Mouse (Mus musculus) midbrain, embryonic 14.5 days (tissue): ENCODE measurements around the gene Slc23a2. TPM values are rescaled to one million over a fixed set of nuclear protein-coding genes. Genes with fewer than 3 reads are reported as not detected.

Experiments
- ATAC-seq: fragments of 200-750 bp; cut with Nextera tagmentation; 2 replicates; pipeline ENCODE4 v1.8.0; 2017; ENCODE audit warnings: moderate number of reproducible peaks, moderate library complexity; ENCODE audit not compliant: low FRiP score, low TSS enrichment
- DNase-seq: peaks from one replicate; pipeline ENCODE4 v3.0.0-alpha.2; 2015
- H3K27ac ChIP-seq: fragments of 300-500 bp; sonication (generic); replicated peaks from 2 replicates; pipeline ENCODE4 v1.5.1; 2014; ENCODE audit warnings: mild to moderate bottlenecking, low read depth, low read length, moderate library complexity
- H3K27me3 ChIP-seq: fragments of 300-500 bp; sonication (generic); 2 replicates; pipeline ENCODE4 v1.6.1; 2014; ENCODE audit warnings: low read length, control low read depth, mixed read lengths; ENCODE audit not compliant: control insufficient read depth, insufficient read depth
- H3K36me3 ChIP-seq: fragments of 300-500 bp; sonication (generic); 2 replicates; pipeline ENCODE4 v1.6.1; 2014; ENCODE audit warnings: low read length, control low read depth; ENCODE audit not compliant: control insufficient read depth, insufficient read depth
- H3K4me1 ChIP-seq: fragments of 300-500 bp; sonication (generic); 2 replicates; pipeline ENCODE4 v1.6.1; 2014; ENCODE audit warnings: mild to moderate bottlenecking, antibody characterized with exemption, low read length, control low read depth; ENCODE audit not compliant: control insufficient read depth, insufficient read depth
- H3K4me2 ChIP-seq: fragments of 300-500 bp; sonication (generic); 2 replicates; pipeline ENCODE4 v1.6.1; 2014; ENCODE audit warnings: mild to moderate bottlenecking, low read length, moderate library complexity
- H3K4me3 ChIP-seq: fragments of 300-500 bp; sonication (generic); replicated peaks from 2 replicates; pipeline ENCODE4 v1.5.1; 2014; ENCODE audit warnings: low read depth, low read length
- H3K9ac ChIP-seq: fragments of 300-500 bp; sonication (generic); replicated peaks from 2 replicates; pipeline ENCODE4 v1.6.1; 2014; ENCODE audit warnings: mild to moderate bottlenecking, low read length, moderate library complexity
- H3K9me3 ChIP-seq: fragments of 300-500 bp; sonication (generic); 2 replicates; pipeline ENCODE4 v1.6.1; 2016; ENCODE audit warnings: low read length, control low read depth, mixed read lengths; ENCODE audit not compliant: control insufficient read depth
- WGBS: fragments of 180-500 bp; shearing (Covaris S2); extraction: QIAGEN DNeasy Blood & Tissue Kit; methylation state at CpG from one replicate; pipeline ENCODE4 v1.1.7; 2014; 5-methylcytosine and 5-hydroxymethylcytosine counted together
- polyA plus RNA-seq: library from polyadenylated mRNA; unstranded; fragments of >200 nt; fragmentation: Nextera tagmentation; extraction: Ambion mirVana; gene quantifications from 2 replicates; pipeline ENCODE4 v1.2.1, GENCODE M21; 2014

Slc23a2 gene
- polyA plus RNA-seq, 1 experiment from 2014 or later, result 33.7 TPM

DNA sequence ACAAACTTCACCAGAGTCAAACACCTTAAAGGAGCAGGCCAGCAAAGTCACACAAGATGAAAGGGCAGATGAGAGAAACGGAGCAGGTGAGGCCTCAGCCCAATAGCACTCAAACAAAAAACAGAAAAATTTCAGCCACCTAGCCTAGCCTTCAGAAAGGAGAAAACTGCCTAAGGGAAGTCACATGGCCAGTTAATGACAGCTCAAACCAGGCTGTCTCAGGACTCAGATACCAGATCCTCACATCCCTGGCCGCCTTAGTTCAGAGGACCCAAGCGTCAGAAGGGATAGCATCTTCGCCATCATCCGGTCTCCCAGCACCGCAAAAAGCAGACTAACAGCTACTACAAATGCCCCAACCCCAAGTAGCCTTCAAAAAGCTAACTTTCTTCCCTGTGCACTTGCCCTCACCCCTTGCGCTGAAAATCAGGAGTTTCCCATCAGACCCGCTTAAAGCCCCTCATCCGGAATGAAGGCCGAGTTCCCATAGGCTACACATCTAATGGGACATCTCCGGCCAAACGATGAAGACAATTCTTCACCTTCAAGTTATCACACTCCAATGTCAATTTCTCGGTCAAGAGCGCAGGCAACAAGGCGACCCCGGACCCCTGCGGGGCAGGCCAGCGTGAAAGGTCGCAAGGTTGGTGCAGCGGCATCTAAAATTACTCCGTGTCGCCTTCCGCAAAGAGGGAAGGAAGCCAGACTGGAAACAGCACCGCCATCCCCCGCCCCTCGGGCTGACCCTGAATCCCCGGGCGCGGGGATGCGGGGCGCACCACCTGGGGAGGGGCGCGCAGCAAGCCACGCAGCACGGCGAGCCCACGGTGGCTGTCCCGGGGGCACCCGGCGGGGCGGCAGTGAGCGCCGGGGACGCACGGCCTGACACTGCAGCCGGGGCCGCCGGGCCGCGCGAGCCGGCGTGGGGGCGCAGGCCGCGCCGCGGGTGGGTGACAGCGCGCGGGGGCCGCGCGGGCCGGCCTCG, 673 bp downstream of the Slc23a2 start:
- Histone ChIP-seq H3K4me1 (peaks cover 11% of the 10 kb centered on the region), H3K27ac (peak overlapping the region; percentile 85), H3K36me3 (peaks cover 2% of the 10 kb centered on the region; the same call in 1 of the 2 replicates), H3K27me3 (no peaks in the 10 kb centered on the region), H3K9me3 (no peaks in the 10 kb centered on the region), H3K4me3 (peak overlapping the region; percentile 87), H3K4me2 (peak overlapping the region; percentile 88), H3K9ac (peak overlapping the region; percentile 93)
- WGBS, result 1% methylated on average over 59 of the region's 66 CpGs
- ATAC-seq (peak; percentile 49; the same call in 1 of the 2 replicates), DNase-seq (peak; percentile 58)

- no peak for ATAC-seq
- WGBS, result 92% methylated on average over 8 of the region's 8 CpGs
- Histone ChIP-seq H3K4me1 (peaks cover 11% of the 10 kb centered on the region), H3K4me3 (no peak overlapping the region), H3K4me2 (no peak overlapping the region), H3K9ac (no peak overlapping the region), H3K36me3 (peaks cover 2% of the 10 kb centered on the region; the same call in 1 of the 2 replicates), H3K9me3 (no peaks in the 10 kb centered on the region), H3K27ac (no peak overlapping the region), H3K27me3 (no peaks in the 10 kb centered on the region)
- DNase-seq, result no peak
Observed at GRCm38 (mm10) chr2:132142606-132143005, 2.3 kb downstream of the Slc23a2 start.

- Histone ChIP-seq H3K4me1 (peaks cover 7% of the 10 kb centered on the region), H3K4me3 (no peak overlapping the region), H3K36me3 (peaks cover 2% of the 10 kb centered on the region; the same call in 1 of the 2 replicates), H3K27ac (no peak overlapping the region), H3K9ac (no peak overlapping the region), H3K9me3 (no peaks in the 10 kb centered on the region), H3K4me2 (no peak overlapping the region), H3K27me3 (no peaks in the 10 kb centered on the region)
- WGBS, result 75% methylated on average over 10 of the region's 10 CpGs
- no peak for DNase-seq
- no peak for ATAC-seq
Observed at GRCm38 (mm10) chr2:132140536-132140935, 4.4 kb downstream of the Slc23a2 start.

GRCm38 (mm10) chr2:132139099-132139498, 5.8 kb downstream of the Slc23a2 start:
- H3K9ac ChIP-seq, result no peak overlapping the region
- DNase-seq, result no peak
- WGBS, result 93% methylated on average over 2 of the region's 2 CpGs

GRCm38 (mm10) chr2:132135876-132136637, 8.9 kb downstream of the Slc23a2 start:
- ATAC-seq (no peak), DNase-seq (no peak)
- Histone ChIP-seq H3K9ac (no peak overlapping the region), H3K27me3 (no peaks in the 10 kb centered on the region), H3K36me3 (no peaks in the 10 kb centered on the region), H3K4me3 (no peak overlapping the region), H3K27ac (no peak overlapping the region), H3K9me3 (no peaks in the 10 kb centered on the region), H3K4me1 (peaks cover 15% of the 10 kb centered on the region), H3K4me2 (no peak overlapping the region)
- WGBS, result 94% methylated on average over 8 of the region's 8 CpGs

More at GRCm38 (mm10) chr2:132139099-132139498, 5.8 kb downstream of the Slc23a2 start:
- ATAC-seq, result no peak
- Histone ChIP-seq H3K4me1 (peaks cover 11% of the 10 kb centered on the region), H3K9me3 (no peaks in the 10 kb centered on the region), H3K4me2 (no peak overlapping the region), H3K27me3 (no peaks in the 10 kb centered on the region), H3K36me3 (peaks cover 2% of the 10 kb centered on the region; the same call in 1 of the 2 replicates), H3K4me3 (no peak overlapping the region), H3K27ac (no peak overlapping the region)

- DNase-seq (no peak), ATAC-seq (no peak)
- no peak overlapping the region for H3K27ac ChIP-seq
- H3K4me3 ChIP-seq, result no peak overlapping the region
- 76% methylated on average over 4 of the region's 4 CpGs for WGBS
- H3K4me2 ChIP-seq, result no peak overlapping the region
- no peaks in the 10 kb centered on the region for H3K36me3 ChIP-seq
- H3K9me3 ChIP-seq, result no peaks in the 10 kb centered on the region
- H3K27me3 ChIP-seq, result no peaks in the 10 kb centered on the region
- H3K4me1 ChIP-seq, result peaks cover 15% of the 10 kb centered on the region
- H3K9ac ChIP-seq, result no peak overlapping the region
Observed at GRCm38 (mm10) chr2:132134758-132135157, 10.2 kb downstream of the Slc23a2 start.

GRCm38 (mm10) chr2:132133436-132133835, 11.5 kb downstream of the Slc23a2 start:
- no peak overlapping the region for H3K27ac ChIP-seq
- DNase-seq, result no peak
- WGBS, result 25% methylated on average over 2 of the region's 2 CpGs

DNA sequence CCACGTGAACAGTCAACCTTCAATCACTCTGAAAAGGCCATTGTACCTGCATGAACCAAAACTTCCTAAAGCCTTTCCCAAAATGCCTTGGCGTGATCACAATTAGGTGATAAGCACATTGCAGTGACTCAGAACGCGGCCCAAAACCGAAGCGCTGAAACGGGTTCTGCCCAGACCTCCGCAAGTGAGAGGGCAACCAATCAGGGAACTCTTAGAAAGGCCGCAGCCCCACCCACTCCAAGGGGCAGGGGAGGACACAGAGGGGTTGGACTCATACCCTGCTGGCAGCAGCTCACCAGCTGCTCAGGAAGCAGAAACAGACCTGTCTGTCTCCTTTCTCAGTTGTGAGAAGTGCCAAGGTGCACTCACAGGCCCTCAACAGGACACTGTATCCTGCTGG, 13.6 kb downstream of the Slc23a2 start:
- Histone ChIP-seq H3K9me3 (no peaks in the 10 kb centered on the region), H3K4me1 (peaks cover 15% of the 10 kb centered on the region), H3K4me3 (no peak overlapping the region), H3K27me3 (no peaks in the 10 kb centered on the region), H3K27ac (no peak overlapping the region), H3K4me2 (peak overlapping the region; percentile 29), H3K9ac (no peak overlapping the region), H3K36me3 (no peaks in the 10 kb centered on the region)
- 6% methylated on average over 9 of the region's 9 CpGs for WGBS
- DNase-seq, result no peak
- ATAC-seq, result no peak

More at GRCm38 (mm10) chr2:132133436-132133835, 11.5 kb downstream of the Slc23a2 start:
- H3K4me1 ChIP-seq, result peaks cover 15% of the 10 kb centered on the region
- no peaks in the 10 kb centered on the region for H3K27me3 ChIP-seq
- H3K9me3 ChIP-seq, result no peaks in the 10 kb centered on the region
- H3K9ac ChIP-seq, result no peak overlapping the region
- no peak for ATAC-seq
- no peak overlapping the region for H3K4me2 ChIP-seq
- no peaks in the 10 kb centered on the region for H3K36me3 ChIP-seq
- no peak overlapping the region for H3K4me3 ChIP-seq
